Mouse (Mus musculus): ENCODE data around the gene Fcamr. TPM values are rescaled to one million over a fixed set of nuclear protein-coding genes. Genes with fewer than 3 reads are reported as not detected.

The Fcamr gene
- polyA plus RNA-seq, 1 experiment from 2014 or later: not detected

DNA sequence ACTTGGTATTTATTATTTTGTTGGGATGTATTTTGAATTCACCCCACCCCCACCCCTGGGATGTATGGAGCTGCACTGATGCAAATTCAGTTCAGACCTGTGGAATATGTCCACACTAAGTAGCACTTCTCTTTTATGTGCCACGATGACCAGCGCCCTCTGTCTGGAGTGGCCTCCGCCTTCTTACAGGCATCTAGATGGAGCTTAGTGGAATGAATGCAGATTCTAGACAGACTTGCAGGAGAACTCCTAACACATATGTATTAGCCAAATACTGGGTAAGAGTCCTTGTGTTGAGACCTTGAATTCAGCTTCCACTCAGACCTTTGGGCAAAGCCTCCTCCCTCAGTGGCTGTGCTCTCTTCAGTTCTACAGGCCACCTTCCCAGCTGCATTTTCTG is 10.2 kb downstream of the Fcamr start:
- no peak overlapping the region for H3K4me3 ChIP-seq (replicated peaks)
- H3K36me3 ChIP-seq: no peaks in the 10 kb centered on the region
- ATAC-seq: no peak
- no peaks in the 10 kb centered on the region for H3K4me1 ChIP-seq (replicated peaks)
- H3K4me2 ChIP-seq (replicated peaks): no peak overlapping the region
- 82% methylated on average over 3 of the region's 3 CpGs for WGBS
- H3K27me3 ChIP-seq: no peaks in the 10 kb centered on the region
- no peaks in the 10 kb centered on the region for H3K9me3 ChIP-seq
- H3K27ac ChIP-seq: no peak overlapping the region
- H3K9ac ChIP-seq (replicated peaks): no peak overlapping the region

GRCm38 (mm10) chr1:130811316-130811715 is 10.6 kb downstream of the Fcamr start:
- H3K4me2 ChIP-seq (replicated peaks): no peak overlapping the region
- no peak for ATAC-seq
- 69% methylated on average over 17 of the region's 17 CpGs for WGBS

GRCm38 (mm10) chr1:130819737-130820136 is 19.0 kb downstream of the Fcamr start:
- no peak overlapping the region for H3K4me2 ChIP-seq (replicated peaks)
- 71% methylated on average over 1 of the region's 1 CpGs for WGBS
- no peak overlapping the region for H3K4me3 ChIP-seq (replicated peaks)
- no peaks in the 10 kb centered on the region for H3K36me3 ChIP-seq
- H3K9ac ChIP-seq (replicated peaks): no peak overlapping the region
- no peak overlapping the region for H3K27ac ChIP-seq
- H3K27me3 ChIP-seq: no peaks in the 10 kb centered on the region
- H3K9me3 ChIP-seq: no peaks in the 10 kb centered on the region
- ATAC-seq: no peak
- H3K4me1 ChIP-seq (replicated peaks): no peaks in the 10 kb centered on the region

More at GRCm38 (mm10) chr1:130811316-130811715, 10.6 kb downstream of the Fcamr start:
- Histone ChIP-seq H3K9ac (replicated peaks) (no peak overlapping the region), H3K36me3 (no peaks in the 10 kb centered on the region), H3K4me3 (replicated peaks) (no peak overlapping the region), H3K27me3 (no peaks in the 10 kb centered on the region), H3K4me1 (replicated peaks) (no peaks in the 10 kb centered on the region), H3K9me3 (no peaks in the 10 kb centered on the region), H3K27ac (no peak overlapping the region)

DNA sequence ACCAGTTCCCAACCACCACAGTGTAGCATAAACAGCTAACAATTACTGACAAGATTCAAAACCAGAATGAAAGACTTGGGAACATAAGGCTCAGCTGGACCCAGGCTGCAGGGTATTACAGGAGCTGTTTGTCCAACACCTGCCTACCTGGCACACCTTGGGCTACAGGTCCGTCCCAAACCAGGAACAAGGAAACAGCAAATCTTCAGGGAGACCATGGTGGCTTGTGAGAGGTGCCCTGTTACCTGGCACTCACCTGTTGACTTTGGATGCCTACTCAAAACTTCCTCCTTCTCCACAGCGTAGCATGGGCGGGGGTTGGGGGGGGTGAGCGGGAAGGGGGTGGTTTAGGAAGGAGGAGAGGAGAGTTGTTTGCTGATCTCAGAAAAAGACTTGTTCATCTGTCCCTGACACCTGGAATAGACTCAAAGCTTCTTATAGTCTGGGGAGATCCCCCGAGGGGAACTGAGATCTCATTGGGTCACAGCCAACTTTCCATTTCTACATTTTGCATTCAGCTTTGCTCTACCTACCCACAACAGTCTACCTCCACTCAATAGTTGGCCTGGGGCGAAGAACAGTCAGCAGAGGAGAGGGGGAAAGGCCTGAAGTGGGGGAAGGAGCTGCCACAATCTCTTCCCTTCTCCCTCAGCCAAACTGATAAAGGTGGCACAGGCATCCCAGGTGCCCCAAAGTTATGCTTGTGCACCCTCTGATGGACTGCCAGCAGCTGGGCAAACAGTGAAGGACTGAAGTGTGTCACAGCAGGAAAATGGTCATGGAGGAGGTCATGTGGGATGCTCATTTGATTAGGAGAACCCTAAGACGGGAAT is 19.8 kb downstream of the Fcamr start:
- 89% methylated on average over 7 of the region's 7 CpGs for WGBS
- Histone ChIP-seq H3K9ac (replicated peaks) (no peak overlapping the region), H3K4me1 (replicated peaks) (no peaks in the 10 kb centered on the region), H3K27me3 (no peaks in the 10 kb centered on the region), H3K4me3 (replicated peaks) (no peak overlapping the region), H3K27ac (no peak overlapping the region), H3K4me2 (replicated peaks) (no peak overlapping the region), H3K9me3 (no peaks in the 10 kb centered on the region), H3K36me3 (no peaks in the 10 kb centered on the region)
- no peak for ATAC-seq

DNA sequence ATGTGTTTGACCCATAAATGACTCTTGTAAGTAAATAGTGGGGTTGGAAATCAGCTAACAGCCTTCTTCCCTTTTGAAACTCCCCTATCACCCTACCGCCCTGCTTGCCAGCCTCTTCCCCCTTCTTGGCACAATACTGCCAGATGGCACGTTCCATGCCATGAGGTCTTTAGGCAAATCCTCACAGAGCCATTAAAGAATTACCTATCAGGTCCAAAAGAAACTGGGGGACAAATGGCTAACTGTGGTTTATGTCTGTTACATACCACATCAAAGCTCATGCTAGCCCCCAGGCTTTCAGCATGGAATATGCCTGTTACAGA is 20.4 kb downstream of the Fcamr start:
- no peaks in the 10 kb centered on the region for H3K27me3 ChIP-seq
- H3K36me3 ChIP-seq: no peaks in the 10 kb centered on the region
- no peaks in the 10 kb centered on the region for H3K4me1 ChIP-seq (replicated peaks)
- H3K27ac ChIP-seq: no peak overlapping the region
- no peak overlapping the region for H3K4me2 ChIP-seq (replicated peaks)
- no peak for ATAC-seq
- no peaks in the 10 kb centered on the region for H3K9me3 ChIP-seq
- H3K4me3 ChIP-seq (replicated peaks): no peak overlapping the region
- H3K9ac ChIP-seq (replicated peaks): no peak overlapping the region
- WGBS: 91% methylated on average over 2 of the region's 2 CpGs

DNA sequence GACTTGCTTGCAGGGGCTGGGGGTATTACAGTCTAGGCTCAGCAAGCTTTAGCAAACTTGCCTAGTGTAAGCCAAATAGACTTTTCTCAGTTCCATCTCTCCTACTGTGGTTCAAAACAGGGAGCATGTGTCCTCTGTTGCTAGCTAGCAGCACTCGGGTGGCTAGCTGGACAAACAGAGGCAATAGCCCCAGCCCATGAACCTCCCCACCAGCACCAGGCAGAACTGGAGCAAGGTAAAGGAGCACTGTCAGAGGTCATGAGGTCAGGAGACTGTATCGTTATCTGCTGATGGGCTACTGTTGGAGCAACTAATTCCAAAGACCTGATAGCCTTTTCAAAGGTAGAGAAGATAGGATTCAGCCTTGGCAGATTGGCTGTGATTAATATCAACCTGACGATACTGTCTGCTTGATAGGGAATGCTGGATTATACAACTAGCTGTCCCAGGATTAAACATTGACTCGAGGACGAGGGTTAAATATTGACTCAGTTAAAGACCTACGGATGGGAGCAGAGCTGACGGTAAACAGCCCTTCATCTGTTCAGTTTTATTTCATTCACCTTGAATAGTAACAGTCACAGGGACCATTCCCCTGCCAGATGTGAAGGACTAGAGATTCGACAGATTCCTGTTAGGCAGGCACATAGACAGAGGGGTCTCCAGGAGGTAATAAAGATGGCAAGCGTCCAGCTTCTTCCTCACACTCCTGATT is 21.4 kb downstream of the Fcamr start:
- no peaks in the 10 kb centered on the region for H3K27me3 ChIP-seq
- no peak overlapping the region for H3K9ac ChIP-seq (replicated peaks)
- H3K4me3 ChIP-seq (replicated peaks): no peak overlapping the region
- no peak overlapping the region for H3K27ac ChIP-seq
- H3K4me1 ChIP-seq (replicated peaks): no peaks in the 10 kb centered on the region
- no peak for ATAC-seq
- H3K36me3 ChIP-seq: no peaks in the 10 kb centered on the region
- no peaks in the 10 kb centered on the region for H3K9me3 ChIP-seq
- no peak overlapping the region for H3K4me2 ChIP-seq (replicated peaks)
- 92% methylated on average over 9 of the region's 9 CpGs for WGBS

DNA sequence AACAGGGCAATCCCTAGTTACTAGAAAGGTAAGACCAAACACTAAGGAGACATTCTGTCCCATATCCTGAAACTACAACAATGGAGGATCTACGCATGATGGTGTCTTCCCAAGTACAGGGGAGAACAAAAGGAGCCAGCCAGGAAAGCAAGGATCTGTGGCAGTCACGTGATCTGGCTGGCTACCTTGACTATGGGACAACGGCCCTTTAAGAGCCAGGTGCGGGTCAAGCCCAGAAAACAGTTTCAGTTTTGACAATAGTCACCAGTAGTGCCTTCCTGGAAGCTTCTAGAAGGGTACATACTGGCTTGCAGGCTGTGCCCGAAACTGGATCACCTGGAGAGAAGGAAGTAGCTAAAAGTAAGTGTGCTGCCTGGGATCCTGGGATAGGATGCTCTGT is 25.7 kb downstream of the Fcamr start, which contains the start of gene Pigr:
TSS of gene Pigr (plus strand) at position 237 of the 400 bp plus-strand sequence.
- no peak within 1 kb of the TSS for H3K4me2 ChIP-seq (replicated peaks)
- H3K4me1 ChIP-seq (replicated peaks): no peaks in the 10 kb centered on the region
- H3K4me3 ChIP-seq (replicated peaks): no peak within 1 kb of the TSS
- no peak within 1 kb of the TSS for H3K9ac ChIP-seq (replicated peaks)
- ATAC-seq: no peak
- no peaks in the 10 kb centered on the region for H3K9me3 ChIP-seq
- H3K27me3 ChIP-seq: no peaks in the 10 kb centered on the region
- no peaks in the 10 kb centered on the region for H3K36me3 ChIP-seq
- WGBS: 88% methylated on average over 5 of the region's 5 CpGs
- H3K27ac ChIP-seq: no peak within 1 kb of the TSS

DNA sequence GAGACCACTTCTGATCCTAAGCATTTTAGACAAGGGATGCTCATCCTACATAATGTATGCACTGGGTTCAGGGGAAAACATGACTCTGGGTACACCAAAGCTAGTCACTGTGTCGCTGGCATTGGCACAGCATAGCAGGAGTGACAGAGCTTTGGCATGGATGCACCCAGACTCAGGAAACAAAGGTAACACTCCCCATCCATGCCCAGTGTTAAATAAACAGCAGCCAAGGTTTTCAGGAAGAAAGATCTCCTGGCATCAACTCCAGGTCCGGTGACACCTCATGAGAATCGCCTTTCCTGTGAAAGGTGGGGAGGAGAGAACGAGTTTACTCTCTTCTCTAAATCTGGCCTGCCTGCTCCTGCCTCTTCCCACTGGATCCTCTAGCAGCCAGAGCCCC is 28.0 kb downstream of the Fcamr start:
- H3K27me3 ChIP-seq: no peaks in the 10 kb centered on the region
- H3K9ac ChIP-seq (replicated peaks): no peak overlapping the region
- no peaks in the 10 kb centered on the region for H3K9me3 ChIP-seq
- no peak overlapping the region for H3K27ac ChIP-seq
- H3K4me3 ChIP-seq (replicated peaks): no peak overlapping the region
- no peak overlapping the region for H3K4me2 ChIP-seq (replicated peaks)
- WGBS: 87% methylated on average over 4 of the region's 4 CpGs
- ATAC-seq: no peak
- no peaks in the 10 kb centered on the region for H3K36me3 ChIP-seq
- no peaks in the 10 kb centered on the region for H3K4me1 ChIP-seq (replicated peaks)

DNA sequence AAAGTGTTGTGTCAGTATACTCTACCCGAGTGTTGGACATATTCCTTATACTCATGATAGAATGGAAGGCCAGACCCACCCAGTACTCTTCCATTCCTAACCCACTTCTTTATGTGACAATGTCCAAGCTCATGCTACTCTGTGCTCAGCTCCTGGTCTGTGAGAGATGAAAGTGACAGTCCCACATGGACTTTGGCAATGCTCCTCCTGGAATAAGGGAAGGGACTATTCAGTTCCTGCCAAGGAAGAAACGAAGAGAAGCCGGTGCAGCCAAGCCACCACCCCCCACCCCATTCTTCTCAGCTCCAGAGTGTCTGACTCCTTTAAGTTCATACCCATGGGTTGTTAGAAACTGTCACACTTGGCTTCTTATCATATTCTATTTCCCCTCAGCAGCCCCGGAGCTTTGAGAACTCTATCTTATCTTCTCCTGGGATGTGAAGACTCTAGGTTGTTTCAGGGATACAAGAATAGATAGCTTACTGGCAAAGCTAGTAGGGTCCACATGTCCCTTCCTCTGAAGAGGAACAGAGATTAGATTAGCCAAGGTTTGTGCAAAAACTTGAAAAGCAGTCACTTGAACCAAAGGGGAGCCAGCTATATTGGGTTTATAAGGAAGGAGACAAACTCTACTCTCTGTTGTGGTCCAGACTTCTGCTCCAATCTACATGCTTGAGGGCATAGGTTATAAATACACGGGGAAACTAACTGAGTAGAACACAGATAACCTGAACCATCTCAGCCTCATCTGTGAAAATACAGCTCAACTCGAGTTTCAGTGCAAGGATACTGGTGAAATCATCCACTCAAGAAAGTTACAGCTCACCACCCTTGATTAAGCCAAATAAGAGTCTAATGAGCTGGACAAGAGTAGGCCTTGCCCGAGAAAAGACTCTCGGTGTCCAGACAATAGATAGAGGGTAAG is 29.5 kb downstream of the Fcamr start:
- Histone ChIP-seq H3K9me3 (no peaks in the 10 kb centered on the region), H3K4me1 (replicated peaks) (no peaks in the 10 kb centered on the region), H3K9ac (replicated peaks) (no peak overlapping the region), H3K27ac (no peak overlapping the region), H3K27me3 (no peaks in the 10 kb centered on the region), H3K4me3 (replicated peaks) (no peak overlapping the region), H3K36me3 (no peaks in the 10 kb centered on the region), H3K4me2 (replicated peaks) (no peak overlapping the region)
- no peak for ATAC-seq
- WGBS: 88% methylated on average over 8 of the region's 8 CpGs

DNA sequence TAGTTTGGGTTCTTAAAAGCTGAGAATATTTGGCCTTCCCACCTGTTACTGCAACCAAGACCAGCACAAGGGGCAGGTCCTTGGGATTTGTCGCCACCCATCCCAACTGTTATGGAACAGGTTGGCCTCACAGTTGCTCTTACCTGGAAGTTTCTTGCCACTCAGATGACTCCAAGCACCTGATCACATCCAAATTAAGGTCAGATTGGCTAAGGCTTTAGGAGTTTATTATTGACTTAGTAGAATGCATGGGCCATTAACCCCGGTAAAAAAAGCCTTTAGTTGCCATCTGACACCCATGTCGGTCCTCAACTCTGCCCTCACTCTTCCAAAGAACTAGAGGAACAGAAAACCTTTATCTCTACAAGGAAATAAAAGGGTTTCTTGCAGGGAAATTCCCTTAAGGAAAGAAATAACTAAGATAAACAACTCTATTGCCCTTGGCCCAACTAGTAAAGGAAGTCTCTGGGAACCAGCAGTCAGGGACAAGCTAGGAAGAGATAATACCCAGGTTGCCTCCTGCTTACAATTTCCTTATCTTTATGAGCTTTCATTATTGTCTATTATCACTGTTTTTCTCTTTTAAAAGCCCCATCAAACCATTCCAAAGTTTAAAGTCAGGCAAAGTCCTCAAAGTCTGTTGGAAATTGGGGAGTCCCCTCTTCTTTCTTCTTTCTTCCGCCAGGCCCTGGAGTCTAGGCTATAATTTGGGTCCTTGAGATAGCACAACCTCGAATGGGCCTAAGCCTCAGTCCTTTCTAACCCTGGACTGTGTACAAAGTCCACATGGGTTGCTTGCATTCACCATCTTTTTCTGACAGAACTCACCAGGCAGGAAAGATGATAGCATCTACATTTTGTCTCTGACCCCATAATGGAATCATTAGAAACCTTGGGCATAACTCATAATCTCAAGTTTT is 31.8 kb downstream of the Fcamr start:
- Histone ChIP-seq H3K4me3 (replicated peaks) (no peak overlapping the region), H3K27ac (no peak overlapping the region), H3K27me3 (no peaks in the 10 kb centered on the region), H3K4me2 (replicated peaks) (no peak overlapping the region), H3K36me3 (no peaks in the 10 kb centered on the region), H3K4me1 (replicated peaks) (no peaks in the 10 kb centered on the region), H3K9me3 (no peaks in the 10 kb centered on the region), H3K9ac (replicated peaks) (no peak overlapping the region)
- 81% methylated on average over 5 of the region's 5 CpGs for WGBS
- no peak for ATAC-seq

DNA sequence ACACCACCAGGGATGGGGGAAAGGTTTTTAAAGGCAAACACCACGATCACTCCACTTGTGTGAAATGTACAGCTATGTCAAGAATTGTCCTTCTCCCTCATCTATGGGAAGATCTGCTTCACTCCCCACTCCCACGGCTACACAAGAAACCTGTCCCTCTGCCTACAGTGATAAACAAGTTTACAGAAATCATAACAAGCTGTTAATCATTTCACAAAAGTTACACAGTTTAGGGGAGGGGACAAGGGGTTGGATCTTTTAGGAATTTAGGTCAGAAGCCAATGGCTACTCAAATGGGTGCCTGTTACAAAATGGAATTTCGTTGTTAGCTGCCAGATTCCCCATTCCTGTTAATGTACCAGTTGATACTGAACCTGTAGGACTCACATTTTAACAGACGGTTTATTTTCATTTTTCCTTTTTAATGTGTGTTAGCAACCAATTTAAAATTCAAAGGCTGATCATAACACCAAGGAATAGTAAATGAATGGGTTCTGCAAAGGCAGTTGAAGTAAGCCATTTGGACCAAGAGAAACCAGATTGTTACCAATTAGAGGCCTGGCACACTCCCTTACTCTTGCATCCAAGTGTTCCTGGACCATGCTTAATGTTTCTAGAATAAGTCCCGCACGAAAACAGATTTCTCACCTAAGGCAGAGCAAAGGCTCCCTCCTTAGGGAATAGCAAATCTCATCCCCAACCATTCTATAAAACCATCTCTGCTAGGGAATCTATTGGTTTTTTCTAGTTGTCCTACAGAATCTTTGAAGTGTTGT is 34.6 kb downstream of the Fcamr start:
- no peak for ATAC-seq

More for the DNA sequence above, 34.6 kb downstream of the Fcamr start:
- 89% methylated on average over 6 of the region's 6 CpGs for WGBS
- Histone ChIP-seq H3K27ac (no peak overlapping the region), H3K4me2 (replicated peaks) (no peak overlapping the region), H3K9me3 (no peaks in the 10 kb centered on the region), H3K9ac (replicated peaks) (no peak overlapping the region), H3K4me3 (replicated peaks) (no peak overlapping the region), H3K4me1 (replicated peaks) (no peaks in the 10 kb centered on the region), H3K36me3 (no peaks in the 10 kb centered on the region), H3K27me3 (no peaks in the 10 kb centered on the region)

Measured in midbrain, embryonic 13.5 days (tissue).